Mouse (Mus musculus) bone marrow macrophage, adult 2 months (primary cell): ENCODE results near the gene Mtif3.

Source experiments
- CTCF ChIP-seq: IDR thresholded peaks from 2 replicates; pipeline ENCODE4 v1.5.1; 2012; ENCODE audit warnings: low read depth, mild to moderate bottlenecking, low read length, moderate library complexity
- POLR2A ChIP-seq: IDR thresholded peaks from 2 replicates; pipeline ENCODE4 v1.6.1; 2012; ENCODE audit warnings: mild to moderate bottlenecking, low read depth, low read length, borderline replicate concordance

- TF ChIP-seq CTCF (no peak), POLR2A (no peak)
These were observed 42.4 kb downstream of the Mtif3 start for GRCm38 (mm10) chr5:146921224-146921623.
